Mouse (Mus musculus) cerebral cortex, adult 2 months (tissue): ENCODE data around the gene Krtap29-1.

Source experiments
- WGBS: fragments of 180-500 bp; shearing (Covaris S2); methylation state at CpG from one replicate; pipeline ENCODE4 v1.1.7; 2018; 5-methylcytosine and 5-hydroxymethylcytosine counted together

The Krtap29-1 gene

GRCm38 (mm10) chr11:99978953-99979352, at the start of gene Krtap29-1:
Gene Krtap29-1 (minus strand): TSS chr11:99979053.
- 82% methylated on average over 5 of the region's 5 CpGs for WGBS

GRCm38 (mm10) chr11:100021438-100021837, 42.6 kb upstream of the Krtap29-1 start:
- WGBS = 49% methylated on average over 5 of the region's 5 CpGs

GRCm38 (mm10) chr11:100019466-100019865, 40.6 kb upstream of the Krtap29-1 start:
- 84% methylated on average over 1 of the region's 1 CpGs for WGBS

- 89% methylated on average over 4 of the region's 4 CpGs for WGBS
Observed at GRCm38 (mm10) chr11:100016112-100016511, 37.3 kb upstream of the Krtap29-1 start, which contains the start of gene Krt33a. Gene Krt33a (minus strand): TSS chr11:100016212.

- 65% methylated on average over 4 of the region's 4 CpGs for WGBS
Observed at GRCm38 (mm10) chr11:100013691-100014171, 34.9 kb upstream of the Krtap29-1 start.

GRCm38 (mm10) chr11:100010682-100011081, 31.8 kb upstream of the Krtap29-1 start:
- 76% methylated on average over 5 of the region's 5 CpGs for WGBS

GRCm38 (mm10) chr11:100008336-100008735, 29.5 kb upstream of the Krtap29-1 start:
- 79% methylated on average over 5 of the region's 5 CpGs for WGBS

- WGBS = 52% methylated on average over 3 of the region's 3 CpGs
Observed at GRCm38 (mm10) chr11:100006624-100007023, 27.8 kb upstream of the Krtap29-1 start.

GRCm38 (mm10) chr11:100005905-100006304, 27.1 kb upstream of the Krtap29-1 start:
- 88% methylated on average over 8 of the region's 8 CpGs for WGBS

GRCm38 (mm10) chr11:100004846-100005245, 26.0 kb upstream of the Krtap29-1 start:
- 21% methylated on average over 6 of the region's 6 CpGs for WGBS

- 91% methylated on average over 7 of the region's 7 CpGs for WGBS
Observed at GRCm38 (mm10) chr11:99999091-99999490, 20.2 kb upstream of the Krtap29-1 start.

GRCm38 (mm10) chr11:99994384-99994661, 15.5 kb upstream of the Krtap29-1 start:
- 70% methylated on average over 4 of the region's 4 CpGs for WGBS

GRCm38 (mm10) chr11:99993620-99994383, 14.9 kb upstream of the Krtap29-1 start, which contains the start of gene Krtap17-1:
Gene Krtap17-1 (minus strand): TSS chr11:99993994.
- WGBS = 19% methylated on average over 25 of the region's 26 CpGs

- 55% methylated on average over 3 of the region's 3 CpGs for WGBS
Observed at GRCm38 (mm10) chr11:99990571-99990970, 11.7 kb upstream of the Krtap29-1 start.

GRCm38 (mm10) chr11:99989881-99990405, 11.1 kb upstream of the Krtap29-1 start:
- 73% methylated on average over 6 of the region's 6 CpGs for WGBS

GRCm38 (mm10) chr11:99988530-99988929, 9.7 kb upstream of the Krtap29-1 start:
- 96% methylated on average over 3 of the region's 3 CpGs for whole genome bisulfite sequencing

GRCm38 (mm10) chr11:99986180-99986647, 7.4 kb upstream of the Krtap29-1 start, which contains the start of gene Krtap16-1:
Gene Krtap16-1 (minus strand): TSS chr11:99986597.
- WGBS = 66% methylated on average over 8 of the region's 8 CpGs

GRCm38 (mm10) chr11:99985291-99986092, 6.6 kb upstream of the Krtap29-1 start:
- 52% methylated on average over 20 of the region's 20 CpGs for whole genome bisulfite sequencing

- WGBS = 84% methylated on average over 1 of the region's 1 CpGs
Observed at GRCm38 (mm10) chr11:99983442-99983841, 4.6 kb upstream of the Krtap29-1 start.

GRCm38 (mm10) chr11:99982731-99983130, 3.9 kb upstream of the Krtap29-1 start:
- WGBS = 90% methylated on average over 9 of the region's 9 CpGs

- WGBS = 83% methylated on average over 2 of the region's 2 CpGs
Observed at GRCm38 (mm10) chr11:99965961-99966360, 12.9 kb downstream of the Krtap29-1 start.

GRCm38 (mm10) chr11:99964213-99964612, 14.6 kb downstream of the Krtap29-1 start:
- 65% methylated on average over 6 of the region's 6 CpGs for WGBS
